Mouse (Mus musculus): Measurements from ENCODE around the gene Olfr521. TPM values are rescaled to one million over a fixed set of nuclear protein-coding genes. Genes with fewer than 3 reads are reported as not detected.
"Not testable (repeated sequence)": the region's sequence is repeated elsewhere in the genome, so short reads cannot be mapped to it uniquely, and the experiment has no call there.

Gene Olfr521
- polyA plus RNA-seq, 1 experiment from 2014 or later = not detected

DNA sequence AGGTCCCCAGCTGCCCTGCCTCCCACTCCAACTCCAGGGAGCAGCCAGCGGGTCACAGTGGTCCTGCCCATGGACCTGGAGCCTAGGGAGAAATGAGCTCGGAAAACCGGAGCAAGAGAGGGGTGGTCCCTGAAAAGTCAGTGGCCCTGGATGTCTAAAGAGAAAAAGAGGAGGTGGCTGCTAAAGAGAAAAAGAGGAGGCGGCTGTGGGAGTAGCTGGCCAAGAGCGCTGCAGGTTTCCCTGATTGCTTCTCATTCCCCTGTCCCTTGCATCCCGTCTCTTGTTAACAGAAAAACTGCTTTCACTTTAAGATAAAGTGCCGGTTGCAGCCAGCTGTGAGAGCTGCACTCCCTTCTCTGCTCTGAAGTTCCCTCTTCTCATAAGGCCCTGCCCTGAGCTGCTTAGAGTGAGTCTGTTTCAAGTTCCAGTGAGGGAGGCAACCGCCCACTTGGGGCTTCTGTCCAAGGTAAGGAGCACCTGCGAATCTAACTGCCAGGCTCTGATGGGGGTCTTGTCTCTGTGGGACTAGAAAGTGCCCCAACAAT, 54.9 kb downstream of the Olfr521 start:
- H3K27ac ChIP-seq (replicated peaks; ENCODE audit: low read depth, low read length); DNase-seq; H3K4me1 ChIP-seq (ENCODE audit: control insufficient read depth, insufficient read depth, low read length); H3K36me3 ChIP-seq (ENCODE audit: control insufficient read depth, insufficient read depth, low read length); H3K4me2 ChIP-seq (ENCODE audit: low read length); H3K9ac ChIP-seq (replicated peaks; ENCODE audit: low read length); ATAC-seq (ENCODE audit: low FRiP score, low TSS enrichment); H3K4me3 ChIP-seq (replicated peaks; ENCODE audit: low read depth, low read length); H3K27me3 ChIP-seq (ENCODE audit: control insufficient read depth, insufficient read depth, low read length); H3K9me3 ChIP-seq (ENCODE audit: control insufficient read depth, low read length): not testable (repeated sequence)
- WGBS = 23% methylated on average over 9 of the region's 9 CpGs

Other genes with a start within 250 kb of the Olfr521 start
- 10.3 and 13.3 TPM in 2 replicates for gene Arrb1, start 228.0 kb upstream of the Olfr521 start, polyA plus RNA-seq (2014; fragmentation: Nextera tagmentation; extraction: Ambion mirVana)
- 1.2 and 1.6 TPM in 2 replicates for gene Tpbgl, start 136.4 kb upstream of the Olfr521 start, polyA plus RNA-seq (2014; fragmentation: Nextera tagmentation; extraction: Ambion mirVana)
- 2.5 and 4.7 TPM in 2 replicates for gene Slco2b1, start 52.2 kb upstream of the Olfr521 start, polyA plus RNA-seq (2014; fragmentation: Nextera tagmentation; extraction: Ambion mirVana)
- not detected in 2 replicates for gene Olfr520, start 33.2 kb upstream of the Olfr521 start, polyA plus RNA-seq (2014; fragmentation: Nextera tagmentation; extraction: Ambion mirVana)
- gene Neu3, start 64.9 kb downstream of the Olfr521 start, polyA plus RNA-seq (2014; fragmentation: Nextera tagmentation; extraction: Ambion mirVana) = 1.7 and 1.8 TPM in 2 replicates
- gene Xrra1, start 95.6 kb downstream of the Olfr521 start, polyA plus RNA-seq (2014; fragmentation: Nextera tagmentation; extraction: Ambion mirVana) = 1.0 and 1.2 TPM in 2 replicates
- gene Spcs2, start 100.0 kb downstream of the Olfr521 start, polyA plus RNA-seq (2014; fragmentation: Nextera tagmentation; extraction: Ambion mirVana) = 285 and 286 TPM in 2 replicates
- 6.4 and 6.7 TPM in 2 replicates for gene Rnf169, start 216.9 kb downstream of the Olfr521 start, polyA plus RNA-seq (2014; fragmentation: Nextera tagmentation; extraction: Ambion mirVana)
- gene Chrdl2, start 242.7 kb downstream of the Olfr521 start, polyA plus RNA-seq (2014; fragmentation: Nextera tagmentation; extraction: Ambion mirVana) = not detected in 2 replicates